Mouse (Mus musculus): ENCODE results near the gene Ift122. TPM values are rescaled to one million over a fixed set of nuclear protein-coding genes. Genes with fewer than 3 reads are reported as not detected.
A peak's percentile ranks its signal among the peaks of the same experiment; 100 is the strongest.

Gene Ift122
- total and polyA plus RNA-seq, 3 experiments = 3.3 to 8.0 TPM; not detected in 1

DNA sequence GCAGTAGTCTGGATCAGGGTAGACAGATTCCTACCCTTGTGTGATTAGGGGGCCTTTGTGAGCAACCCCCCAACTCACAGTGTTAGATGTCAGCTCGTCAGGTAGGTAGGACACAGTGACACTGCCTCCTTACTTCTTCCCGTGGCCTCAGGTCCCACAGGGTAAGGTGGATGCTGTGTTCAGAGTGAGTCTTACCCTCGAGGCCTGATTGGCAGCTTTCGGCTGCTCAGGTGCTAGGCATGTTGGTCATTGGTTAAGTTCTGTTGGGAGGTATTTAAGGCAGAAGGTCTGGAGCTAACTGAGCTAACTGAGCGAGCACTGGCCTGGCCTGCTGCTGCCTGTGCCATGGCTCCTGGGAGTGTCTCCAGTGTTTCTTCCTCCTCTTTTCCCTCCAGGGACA is 91.4 kb downstream of the Ift122 start, which contains the start of gene H1foo:
TSS of gene H1foo (plus strand) at position 301 of the 400 bp plus-strand sequence.
- H3K9ac ChIP-seq (ENCODE audit: control insufficient read depth, low read depth, low read length, poor library complexity, severe bottlenecking) = no peak within 1 kb of the TSS

GRCm38 (mm10) chr6:115945633-115946032 is 92.4 kb downstream of the Ift122 start:
- peak; percentile 38 for DNase-seq (ENCODE audit: low read depth, low spot score)
- no peak overlapping the region for H3K4me3 ChIP-seq (ENCODE audit: control insufficient read depth in 1 of 2, insufficient read depth in 1 of 2, low read depth in 2 of 2, low read length in 2 of 2)
- no peak overlapping the region for H3K27ac ChIP-seq (ENCODE audit: control insufficient read depth, low read depth, low read length)
- H3K4me1 ChIP-seq (ENCODE audit: control insufficient read depth in 1 of 2, insufficient read depth in 2 of 2, low read length in 2 of 2) = peaks cover 10 to 37% of the 10 kb centered on the region in 2 experiments
- peaks cover 0 to 26% of the 10 kb centered on the region in 2 experiments; a peak in 2 of 4 replicates for H3K36me3 ChIP-seq (ENCODE audit: control insufficient read depth in 1 of 2, insufficient read depth in 2 of 2, low read length in 2 of 2)
- H3K9ac ChIP-seq (ENCODE audit: control insufficient read depth, low read depth, low read length, poor library complexity, severe bottlenecking) = no peak overlapping the region
- H3K79me2 ChIP-seq (ENCODE audit: control insufficient read depth, insufficient read depth, low read length, poor library complexity) = no peaks in the 10 kb centered on the region
- no peaks in the 10 kb centered on the region for H3K27me3 ChIP-seq (ENCODE audit: control insufficient read depth in 1 of 2, insufficient read depth in 2 of 2, low read length in 2 of 2)
- TF ChIP-seq ETS1 (IDR thresholded peaks at IDR 0.05; ENCODE audit: low read depth, low read length) (peak; percentile 61; the same call in 1 of the 2 replicates), BHLHE40 (IDR thresholded peaks at IDR 0.05; ENCODE audit: borderline replicate concordance, low read depth, low read length) (no peak), ZNF384 (IDR thresholded peaks at IDR 0.05; ENCODE audit: low read depth, low read length) (peak; percentile 55), RCOR1 (IDR thresholded peaks at IDR 0.05; ENCODE audit: low read depth, low read length) (peak; percentile 54; the same call in 1 of the 2 replicates), TCF12 (IDR thresholded peaks at IDR 0.05; ENCODE audit: low read depth, low read length) (0 out of 2 replicates have a peak, but pooled peaks have one; percentile 28), EP300 (IDR thresholded peaks at IDR 0.05; ENCODE audit: low read depth in 1 of 2, low read length in 2 of 2) (peak; percentile 56 to 58; a peak in 3 of 4 replicates)
- H3K9me3 ChIP-seq (replicated peaks; ENCODE audit: insufficient read depth, low read length) = no peaks in the 10 kb centered on the region

More for the DNA sequence above, 91.4 kb downstream of the Ift122 start, which contains the start of gene H1foo:
- H3K27me3 ChIP-seq (ENCODE audit: control insufficient read depth in 1 of 2, insufficient read depth in 2 of 2, low read length in 2 of 2) = no peaks in the 10 kb centered on the region
- H3K27ac ChIP-seq (ENCODE audit: control insufficient read depth, low read depth, low read length) = no peak within 1 kb of the TSS
- H3K4me1 ChIP-seq (ENCODE audit: control insufficient read depth in 1 of 2, insufficient read depth in 2 of 2, low read length in 2 of 2) = peaks cover 10 to 38% of the 10 kb centered on the region in 2 experiments
- no peak within 1 kb of the TSS for H3K4me3 ChIP-seq (ENCODE audit: control insufficient read depth in 1 of 2, insufficient read depth in 1 of 2, low read depth in 2 of 2, low read length in 2 of 2)
- TF ChIP-seq EP300 (IDR thresholded peaks at IDR 0.05; ENCODE audit: low read depth in 1 of 2, low read length in 2 of 2) (no peak), RCOR1 (IDR thresholded peaks at IDR 0.05; ENCODE audit: low read depth, low read length) (no peak), USF2 (IDR thresholded peaks at IDR 0.05; ENCODE audit: borderline replicate concordance in 1 of 2, insufficient read depth in 1 of 2, low read depth in 1 of 2, low read length in 2 of 2) (no peak), JUND (IDR thresholded peaks at IDR 0.05; ENCODE audit: low read depth, low read length) (no peak), NELFE (IDR thresholded peaks at IDR 0.05; ENCODE audit: low read depth, low read length) (no peak), UBTF (IDR thresholded peaks at IDR 0.05; ENCODE audit: borderline replicate concordance, insufficient read depth, low read depth, low read length) (no peak), CHD1 (IDR thresholded peaks at IDR 0.05; ENCODE audit: low read depth, low read length) (no peak), ETS1 (IDR thresholded peaks at IDR 0.05; ENCODE audit: low read depth, low read length) (no peak), ZNF384 (IDR thresholded peaks at IDR 0.05; ENCODE audit: low read depth, low read length) (no peak), ZC3H11A (IDR thresholded peaks at IDR 0.05; ENCODE audit: low read depth, low read length) (no peak), CTCF (IDR thresholded peaks at IDR 0.05 in 2 of 3, conservative IDR thresholded peaks at IDR 0.05 in 1 of 3; ENCODE audit: control insufficient read depth in 1 of 3, insufficient read depth in 1 of 3, low read depth in 2 of 3, low read length in 3 of 3, poor library complexity in 1 of 3, severe bottlenecking in 1 of 3) (no peak), SIN3A (IDR thresholded peaks at IDR 0.05; ENCODE audit: low read length) (no peak), NRF1 (IDR thresholded peaks at IDR 0.05; ENCODE audit: insufficient read depth, low read depth, low read length, poor library complexity, severe bottlenecking) (no peak), TAL1 (IDR thresholded peaks at IDR 0.05; ENCODE audit: low read length) (no peak), GABPA (IDR thresholded peaks at IDR 0.05; ENCODE audit: low read depth, low read length) (no peak)
- peaks cover 0 to 26% of the 10 kb centered on the region in 2 experiments; a peak in 2 of 4 replicates for H3K36me3 ChIP-seq (ENCODE audit: control insufficient read depth in 1 of 2, insufficient read depth in 2 of 2, low read length in 2 of 2)
- H3K9me3 ChIP-seq (replicated peaks; ENCODE audit: insufficient read depth, low read length) = no peaks in the 10 kb centered on the region
- no peak for DNase-seq (ENCODE audit: low read depth, low spot score)
- no peaks in the 10 kb centered on the region for H3K79me2 ChIP-seq (ENCODE audit: control insufficient read depth, insufficient read depth, low read length, poor library complexity)
